Mouse (Mus musculus): Measurements from ENCODE around the gene Arid1a.
"Not testable (repeated sequence)": the region's sequence is repeated elsewhere in the genome, so short reads cannot be mapped to it uniquely, and the experiment has no call there.

The Arid1a gene

DNA sequence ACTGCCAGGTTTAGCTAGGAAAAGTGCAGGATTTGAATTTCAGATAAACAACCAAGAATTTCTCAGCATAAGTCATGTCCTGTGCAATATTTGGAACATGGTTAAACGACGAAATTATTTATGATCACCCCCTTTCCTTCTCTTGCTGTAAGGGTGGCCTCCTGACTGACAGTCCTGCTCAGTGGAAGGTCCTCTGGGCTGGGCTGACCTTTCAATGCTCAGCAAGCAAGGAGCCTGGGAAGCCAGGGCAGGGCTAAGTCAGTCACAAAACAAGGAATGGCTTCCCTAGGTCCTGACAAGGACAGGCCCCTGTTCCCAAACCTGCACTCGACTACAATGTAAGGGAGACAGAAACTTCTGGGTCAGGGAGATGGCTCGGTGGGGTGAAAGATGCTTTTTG is 104.6 kb downstream of the Arid1a start:
- no peak for DNase-seq (ENCODE audit: low read depth, low spot score)

DNA sequence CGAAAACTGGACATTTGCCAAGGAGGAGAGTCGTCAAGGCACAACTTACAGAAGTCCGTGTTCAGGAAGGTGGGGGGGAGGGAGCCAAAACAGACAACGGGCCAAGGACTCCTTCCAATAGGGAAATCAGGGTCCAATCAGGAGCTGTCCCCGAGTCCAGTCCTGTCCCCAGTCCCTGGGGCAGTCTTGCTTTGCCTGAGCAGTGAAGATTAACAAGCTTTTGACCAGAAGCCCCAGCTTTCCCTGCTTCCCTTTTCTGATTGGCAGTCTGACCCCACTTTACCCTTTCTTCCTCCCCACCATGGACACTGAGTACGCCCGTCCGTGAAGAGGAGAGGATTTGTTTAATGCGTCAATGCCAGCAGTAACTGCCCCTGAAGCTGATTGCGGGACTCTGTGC is 105.1 kb downstream of the Arid1a start:
- no peak for DNase-seq (ENCODE audit: low read depth, low spot score)

DNA sequence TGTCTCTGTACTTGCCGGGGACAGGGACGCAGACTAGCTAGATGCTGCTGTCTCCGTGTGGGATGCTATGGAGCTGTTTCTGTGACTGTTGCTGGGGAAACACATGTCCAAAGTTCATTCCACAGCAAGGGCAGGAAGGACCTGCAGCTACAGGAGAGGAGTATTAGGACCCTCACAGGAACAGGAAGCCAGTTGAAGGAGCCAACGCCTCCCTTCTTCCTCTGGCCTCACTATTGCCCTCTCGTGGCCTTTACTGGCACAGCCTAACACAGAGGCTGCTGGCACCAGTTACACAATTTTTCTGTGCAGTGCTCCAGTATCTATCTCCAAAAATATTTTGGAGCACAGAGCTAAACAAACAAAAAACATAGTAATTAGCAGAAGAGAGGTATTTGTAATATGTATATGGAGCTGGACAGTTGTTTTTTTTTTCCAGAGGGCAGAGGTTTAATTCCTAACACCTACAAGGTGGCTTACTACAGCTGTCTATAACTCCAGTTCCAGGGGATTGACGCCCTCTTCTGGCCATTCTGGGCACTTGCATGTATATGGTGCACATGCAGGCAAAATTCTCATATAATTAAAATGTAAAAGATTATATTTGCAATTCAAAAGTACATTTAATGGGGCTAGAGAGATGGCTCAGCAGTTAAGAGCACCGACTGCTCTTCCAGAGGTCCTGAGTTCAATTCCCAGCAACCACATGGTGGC is 106.4 kb downstream of the Arid1a start, which contains the start of gene Zdhhc18:
Gene Zdhhc18, minus strand, starts transcription at position 166 of the 711 bp plus-strand sequence.
- DNase-seq (ENCODE audit: low read depth, low spot score): peak; percentile 93

DNA sequence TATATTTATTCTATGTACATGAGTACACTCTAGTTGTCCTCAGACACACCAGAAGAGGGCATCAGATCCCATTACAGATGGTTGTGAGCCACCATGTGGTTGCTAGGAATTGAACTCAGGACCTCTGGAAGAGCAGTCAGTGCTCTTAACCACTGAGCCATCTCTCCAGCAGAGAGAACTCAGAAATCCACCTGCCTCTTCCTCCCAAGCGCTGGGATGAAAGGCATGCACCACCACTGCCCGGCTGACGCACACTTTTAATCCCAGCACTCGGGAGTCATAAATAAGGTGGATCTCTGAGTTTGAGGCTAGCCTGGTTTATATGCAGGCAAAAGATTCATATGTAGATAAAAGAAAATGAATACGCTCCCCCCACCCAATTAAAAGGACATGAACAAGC is 107.1 kb downstream of the Arid1a start:
- not testable (repeated sequence) for DNase-seq (ENCODE audit: low read depth, low spot score)

DNA sequence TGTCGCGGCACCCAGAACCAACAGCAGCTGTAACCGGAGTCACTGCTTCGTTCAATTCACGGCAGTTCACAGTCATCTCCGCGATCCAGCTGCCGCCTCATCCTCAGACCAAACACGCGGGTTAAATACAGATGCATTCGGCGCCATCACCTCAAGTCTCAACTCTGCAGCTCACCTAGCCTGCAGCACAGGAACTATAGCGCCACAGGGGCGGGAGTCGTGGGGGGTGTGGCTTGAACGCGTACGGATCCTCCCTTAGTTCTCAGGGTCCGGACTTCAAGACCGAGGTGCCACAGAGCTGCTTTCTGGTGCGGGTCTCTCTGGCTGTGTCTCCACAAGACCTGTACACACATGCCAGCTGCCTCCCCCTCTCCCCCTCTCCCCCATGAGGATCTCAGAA is 110.9 kb downstream of the Arid1a start:
- DNase-seq (ENCODE audit: low read depth, low spot score): no peak

DNA sequence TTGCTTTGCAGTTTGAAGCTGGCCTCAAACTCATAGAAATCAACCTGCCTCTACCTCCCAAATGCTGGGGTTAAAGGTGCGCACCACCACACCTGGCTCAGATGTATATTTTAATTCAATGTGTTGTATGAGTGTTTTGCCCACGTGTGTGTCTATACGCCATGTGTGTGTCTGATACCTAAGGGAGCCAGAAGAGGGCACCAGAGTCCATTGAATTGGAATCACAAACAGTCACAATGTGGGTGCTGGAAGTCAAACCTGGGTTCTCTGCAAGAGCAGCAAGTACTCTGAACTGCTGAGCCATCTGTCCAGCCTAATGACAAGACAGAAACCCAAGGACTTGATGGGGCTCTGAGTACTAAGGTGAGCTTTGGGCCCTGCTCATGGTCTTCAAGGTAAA is 111.4 kb downstream of the Arid1a start:
- peak; percentile 32 for DNase-seq (ENCODE audit: low read depth, low spot score)

DNA sequence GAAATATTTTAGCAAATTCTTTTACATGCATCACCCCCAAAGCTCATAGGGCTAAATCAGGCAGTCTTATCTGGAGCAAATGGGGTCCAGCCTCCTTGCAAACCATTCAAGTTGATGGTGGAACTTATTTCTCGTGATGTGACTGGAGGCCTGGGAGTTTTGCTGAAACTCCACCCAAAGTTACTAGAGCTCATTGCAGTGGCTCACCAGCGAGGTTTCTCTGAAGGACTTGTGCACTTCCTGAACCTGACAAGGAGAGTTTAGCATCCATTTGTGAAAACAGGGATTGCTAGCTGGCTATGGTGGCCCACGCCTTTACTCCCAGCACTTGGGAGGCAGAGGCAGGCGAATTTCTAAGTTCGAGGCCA is 122.5 kb downstream of the Arid1a start:
- DNase-seq (ENCODE audit: low read depth, low spot score): no peak

DNA sequence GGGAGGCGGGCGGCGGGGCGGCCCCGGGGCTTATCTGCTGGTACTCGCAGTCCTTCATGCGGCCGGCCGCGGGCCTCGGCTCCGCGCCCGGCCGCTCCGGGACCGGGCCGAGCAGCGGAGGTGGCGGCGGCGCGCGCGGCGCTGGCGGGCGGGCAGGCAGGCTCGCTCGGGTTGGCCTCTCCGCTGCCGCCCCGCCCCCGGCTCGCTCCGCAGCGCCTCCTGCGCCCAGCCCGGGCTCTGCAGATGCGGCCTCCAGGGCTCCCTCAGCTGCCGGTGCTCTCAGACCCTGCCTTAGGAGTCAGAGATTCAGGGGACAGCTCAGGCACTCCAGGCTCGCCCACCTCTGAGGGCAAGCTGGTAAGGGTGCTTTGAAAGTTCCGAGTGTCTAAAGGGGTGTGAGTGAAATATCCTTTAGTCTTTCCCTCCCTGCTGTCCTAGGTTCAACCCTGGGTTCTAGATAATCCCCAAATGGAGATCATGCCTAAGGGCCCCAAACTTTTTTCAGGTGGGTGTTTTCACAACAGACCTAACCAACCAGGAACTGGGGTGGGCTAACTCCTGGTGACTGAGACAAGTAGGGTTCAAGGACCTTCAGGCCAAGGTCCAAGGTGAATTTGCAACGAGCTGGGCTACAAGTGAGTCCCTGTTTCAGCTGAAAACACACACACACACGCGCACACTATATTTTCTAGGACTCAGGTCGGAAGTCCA is 123.1 kb downstream of the Arid1a start:
- DNase-seq (ENCODE audit: low read depth, low spot score): peak; percentile 94

DNA sequence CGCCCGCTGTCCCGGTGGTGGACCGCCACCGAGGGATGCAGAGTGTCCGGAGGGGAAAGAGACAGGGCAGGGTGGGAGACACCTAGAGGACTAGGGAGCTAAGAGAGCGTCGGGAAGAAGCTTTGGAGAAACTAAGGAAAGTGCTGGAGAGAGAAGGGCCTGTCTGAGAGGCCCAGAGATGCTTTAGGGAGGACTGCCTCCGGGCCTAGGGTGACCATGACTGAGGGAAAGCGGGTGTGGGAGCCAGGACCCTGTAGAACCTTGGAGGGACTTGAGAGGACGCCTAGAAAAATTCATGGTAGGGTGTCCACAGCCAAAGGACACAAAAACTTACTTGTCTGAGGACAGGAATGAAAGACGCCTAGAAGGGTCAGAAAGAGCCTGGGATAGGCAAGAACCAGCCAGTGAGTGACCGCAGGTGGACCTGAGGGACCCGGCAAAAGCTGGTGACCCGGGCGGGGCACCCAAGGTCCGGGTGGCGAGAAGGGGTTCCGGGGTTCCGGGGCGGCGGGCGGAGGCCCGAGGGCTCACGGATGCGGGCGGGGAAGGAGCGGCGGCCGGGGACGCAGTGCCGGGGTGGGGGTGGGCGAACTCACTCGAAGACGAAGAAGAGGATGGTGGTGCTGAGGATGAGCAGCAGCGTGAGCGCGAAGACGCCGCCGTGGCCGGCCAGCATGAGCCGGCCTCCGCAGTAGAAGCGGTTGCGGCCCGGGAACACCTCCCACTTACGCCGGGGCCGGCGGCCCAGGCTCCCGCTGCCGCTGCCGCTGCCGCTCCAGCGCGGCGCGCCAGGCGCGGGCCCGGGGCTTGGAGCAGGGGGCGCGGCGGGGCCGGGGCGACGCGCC is 123.9 kb downstream of the Arid1a start:
- peak; percentile 66 for DNase-seq (ENCODE audit: low read depth, low spot score)

DNA sequence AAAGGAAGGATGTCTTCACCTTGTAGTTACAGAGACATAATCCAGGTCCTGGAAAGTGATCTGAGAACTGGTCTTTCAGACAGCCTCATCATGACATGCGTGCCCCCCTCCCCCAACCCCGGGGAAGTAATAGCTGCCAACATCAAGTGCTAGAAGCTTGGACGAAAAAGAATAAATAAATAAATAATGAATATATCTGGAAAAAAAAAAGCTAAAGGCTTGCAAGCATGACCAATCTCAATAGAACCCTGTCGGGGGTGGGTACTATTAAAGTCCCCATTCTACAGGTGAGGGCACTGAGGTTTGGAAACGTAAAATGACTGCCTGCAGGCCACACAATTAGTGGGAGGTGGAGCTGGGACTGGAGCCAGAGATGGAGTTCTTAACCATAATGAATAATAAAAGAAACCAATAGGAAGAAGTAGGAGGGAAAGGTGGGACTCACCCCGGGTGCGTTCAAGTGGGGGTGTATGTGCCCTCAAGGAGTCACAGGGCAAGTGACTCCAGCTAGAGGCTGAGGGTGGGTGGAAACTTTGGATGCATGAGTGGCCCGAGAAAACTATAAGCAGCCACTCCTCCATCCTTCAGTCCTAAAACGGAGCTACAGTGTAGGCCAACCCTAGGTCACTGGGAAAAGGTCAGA is 124.7 kb downstream of the Arid1a start:
- peak; percentile 55 for DNase-seq (ENCODE audit: low read depth, low spot score)

DNA sequence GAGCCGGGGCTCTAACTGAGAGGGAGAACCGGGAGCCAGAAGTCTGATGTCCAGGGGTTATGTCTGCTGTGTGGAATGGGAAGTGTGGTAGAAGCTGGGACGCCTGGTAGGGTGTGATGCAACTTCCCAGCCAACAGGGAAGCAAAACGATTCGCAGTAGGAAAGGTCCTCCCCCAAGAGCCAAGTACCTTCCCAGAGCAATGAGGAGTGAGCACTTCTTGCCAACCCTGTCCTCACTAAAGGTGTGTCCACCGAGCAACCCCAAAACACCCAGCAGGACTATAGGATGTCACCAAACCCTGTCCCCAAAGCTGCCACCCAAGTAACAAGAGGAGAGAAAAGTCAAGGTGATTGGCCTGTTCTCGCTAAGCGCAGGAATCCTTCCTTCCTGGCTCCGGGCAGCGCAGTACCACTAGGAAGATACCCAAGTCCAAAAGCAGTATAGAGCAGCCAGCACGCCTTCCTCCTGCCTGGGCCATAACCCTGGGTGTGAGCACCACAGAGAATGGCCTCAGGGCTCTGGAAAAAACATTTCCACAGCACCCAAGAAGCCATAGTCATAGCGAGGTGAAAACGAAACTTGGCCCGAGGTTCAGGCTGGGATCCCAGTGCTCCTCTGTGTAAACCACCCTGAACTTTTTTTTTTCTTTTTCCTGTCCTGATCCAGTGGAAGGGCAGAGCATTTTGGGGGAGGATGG is 125.3 kb downstream of the Arid1a start:
- DNase-seq (ENCODE audit: low read depth, low spot score): peak; percentile 60

DNA sequence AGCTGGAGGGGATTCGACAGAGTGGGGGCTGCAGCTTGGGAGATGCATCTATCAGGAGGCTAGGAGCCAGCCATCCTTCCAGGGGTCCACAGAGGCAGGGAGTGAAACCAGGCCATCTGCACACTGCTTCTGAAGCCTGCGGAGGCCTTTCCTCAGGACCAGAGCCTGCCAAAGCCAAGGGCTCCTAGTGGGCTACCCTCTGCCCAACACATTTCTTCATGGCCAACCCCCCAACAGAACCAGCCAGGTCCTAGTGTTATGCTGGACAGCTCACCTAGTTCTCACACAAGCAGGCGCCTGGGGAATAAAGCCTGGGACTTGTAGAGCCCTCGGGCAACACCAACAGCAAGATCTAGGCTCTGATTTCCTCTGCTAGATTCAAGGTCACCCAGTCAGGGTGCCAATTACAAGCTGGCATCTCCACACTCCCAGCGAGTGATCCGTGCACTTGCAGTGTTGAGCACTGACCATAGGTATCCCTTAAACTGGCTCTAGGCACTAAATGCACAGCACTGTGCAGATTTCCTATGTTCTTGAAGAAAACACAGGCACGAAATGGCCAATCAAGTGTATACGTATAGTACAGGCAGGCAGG is 126.1 kb downstream of the Arid1a start:
- no peak for DNase-seq (ENCODE audit: low read depth, low spot score)

DNA sequence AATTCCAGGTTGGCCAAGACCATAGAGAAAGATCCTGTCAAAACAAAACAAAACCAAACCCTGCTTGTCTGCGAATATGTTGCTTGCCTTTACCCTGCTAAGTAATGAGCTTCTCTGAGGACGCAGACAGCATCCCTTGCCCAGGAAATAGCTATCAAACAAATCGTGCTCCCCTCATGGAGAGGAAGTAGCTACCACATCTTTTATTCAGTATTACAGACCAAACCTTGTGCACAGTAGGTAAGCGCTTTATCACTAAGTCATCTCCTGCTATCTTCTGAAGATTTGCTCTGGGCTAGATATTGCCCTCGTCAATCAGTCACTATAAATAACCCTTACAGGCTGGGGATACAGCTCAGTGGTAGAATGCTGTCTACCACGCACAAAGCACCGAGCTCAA is 127.4 kb downstream of the Arid1a start:
- peak; percentile 68 for DNase-seq (ENCODE audit: low read depth, low spot score)

Measured in CD4-positive, CD25-positive, alpha-beta regulatory T cell, adult 2 months (primary cell).